Mouse (Mus musculus): Measurements from ENCODE around the gene Dnah5. TPM values are rescaled to one million over a fixed set of nuclear protein-coding genes. Genes with fewer than 3 reads are reported as not detected.
"Not testable (repeated sequence)": the region's sequence is repeated elsewhere in the genome, so short reads cannot be mapped to it uniquely, and the experiment has no call there.

Dnah5 gene
- polyA plus RNA-seq, 1 experiment from 2014 or later, result not detected

DNA sequence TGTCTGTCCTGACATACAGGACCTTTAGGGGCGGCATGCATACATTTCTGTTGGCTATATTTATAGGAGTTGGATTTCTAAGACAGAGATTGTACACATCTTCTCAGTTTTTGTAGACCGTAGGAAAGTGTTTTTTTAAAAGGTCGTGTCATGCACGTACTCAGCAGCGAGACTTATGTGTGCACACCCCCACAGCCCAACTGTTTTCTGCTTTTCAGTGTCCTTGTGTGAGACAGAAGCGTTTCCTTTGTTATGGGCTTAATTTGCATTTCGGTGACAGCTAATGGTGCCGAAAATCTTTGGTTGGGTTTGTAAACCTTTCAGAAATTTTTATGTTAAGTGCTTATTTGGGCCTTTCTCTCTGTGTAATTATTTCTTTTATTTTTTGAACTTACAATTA is 195.7 kb downstream of the Dnah5 start:
- TF ChIP-seq EP300 (IDR thresholded peaks at IDR 0.05; ENCODE audit: low read depth) (no peak), CTCF (IDR thresholded peaks at IDR 0.05; ENCODE audit: low read depth) (no peak)
- no peaks in the 10 kb centered on the region for H3K36me3 ChIP-seq (replicated peaks; ENCODE audit: insufficient read depth, low read length)
- H3K4me1 ChIP-seq (ENCODE audit: insufficient read depth), result no peaks in the 10 kb centered on the region
- H3K27ac ChIP-seq (ENCODE audit: low read depth), result no peak overlapping the region
- DNase-seq, result no peak
- no peaks in the 10 kb centered on the region for H3K9me3 ChIP-seq (ENCODE audit: low read length)
- H3K9ac ChIP-seq (replicated peaks), result no peak overlapping the region
- H3K4me3 ChIP-seq (ENCODE audit: low read depth, low read length), result no peak overlapping the region
- no peak for ATAC-seq
- 69% methylated on average over 8 of the region's 8 CpGs for WGBS (ENCODE audit: insufficient replicate concordance)
- no peaks in the 10 kb centered on the region for H3K27me3 ChIP-seq (ENCODE audit: insufficient read depth, low read length)
- H3K4me2 ChIP-seq (ENCODE audit: low read depth, low read length), result no peak overlapping the region

- Histone ChIP-seq H3K4me2 (ENCODE audit: low read depth, low read length) (no peak overlapping the region), H3K9ac (replicated peaks) (no peak overlapping the region), H3K4me3 (ENCODE audit: low read depth, low read length) (no peak overlapping the region), H3K27ac (ENCODE audit: low read depth) (no peak overlapping the region), H3K27me3 (ENCODE audit: insufficient read depth, low read length) (no peaks in the 10 kb centered on the region), H3K9me3 (ENCODE audit: low read length) (no peaks in the 10 kb centered on the region), H3K36me3 (replicated peaks; ENCODE audit: insufficient read depth, low read length) (no peaks in the 10 kb centered on the region), H3K4me1 (ENCODE audit: insufficient read depth) (no peaks in the 10 kb centered on the region)
- TF ChIP-seq EP300 (IDR thresholded peaks at IDR 0.05; ENCODE audit: low read depth) (no peak), CTCF (IDR thresholded peaks at IDR 0.05; ENCODE audit: low read depth) (no peak)
- WGBS (ENCODE audit: insufficient replicate concordance), result 78% methylated on average over 3 of the region's 3 CpGs
- DNase-seq, result no peak
- ATAC-seq, result no peak
Observed at GRCm38 (mm10) chr15:28404630-28405029, 201.1 kb downstream of the Dnah5 start.

GRCm38 (mm10) chr15:28405136-28405535 is 201.6 kb downstream of the Dnah5 start:
- Histone ChIP-seq H3K27ac (ENCODE audit: low read depth) (no peak overlapping the region), H3K9ac (replicated peaks) (no peak overlapping the region), H3K4me3 (ENCODE audit: low read depth, low read length) (no peak overlapping the region), H3K36me3 (replicated peaks; ENCODE audit: insufficient read depth, low read length) (no peaks in the 10 kb centered on the region), H3K27me3 (ENCODE audit: insufficient read depth, low read length) (no peaks in the 10 kb centered on the region), H3K4me2 (ENCODE audit: low read depth, low read length) (no peak overlapping the region), H3K9me3 (ENCODE audit: low read length) (no peaks in the 10 kb centered on the region), H3K4me1 (ENCODE audit: insufficient read depth) (no peaks in the 10 kb centered on the region)
- ATAC-seq, result no peak
- 45% methylated on average over 2 of the region's 2 CpGs for WGBS (ENCODE audit: insufficient replicate concordance)
- DNase-seq, result no peak
- no peak for TF ChIP-seq CTCF (IDR thresholded peaks at IDR 0.05; ENCODE audit: low read depth)
- no peak for TF ChIP-seq EP300 (IDR thresholded peaks at IDR 0.05; ENCODE audit: low read depth)

- 78% methylated on average over 4 of the region's 4 CpGs for WGBS (ENCODE audit: insufficient replicate concordance)
- no peak overlapping the region for H3K27ac ChIP-seq (ENCODE audit: low read depth)
- no peaks in the 10 kb centered on the region for H3K36me3 ChIP-seq (replicated peaks; ENCODE audit: insufficient read depth, low read length)
- no peak overlapping the region for H3K4me3 ChIP-seq (ENCODE audit: low read depth, low read length)
- H3K4me1 ChIP-seq (ENCODE audit: insufficient read depth), result no peaks in the 10 kb centered on the region
- ATAC-seq (no peak), DNase-seq (no peak)
- H3K9ac ChIP-seq (replicated peaks), result no peak overlapping the region
- no peaks in the 10 kb centered on the region for H3K9me3 ChIP-seq (ENCODE audit: low read length)
- TF ChIP-seq CTCF (IDR thresholded peaks at IDR 0.05; ENCODE audit: low read depth) (no peak), EP300 (IDR thresholded peaks at IDR 0.05; ENCODE audit: low read depth) (no peak)
- H3K4me2 ChIP-seq (ENCODE audit: low read depth, low read length), result no peak overlapping the region
- no peaks in the 10 kb centered on the region for H3K27me3 ChIP-seq (ENCODE audit: insufficient read depth, low read length)
Observed at GRCm38 (mm10) chr15:28439702-28440101, 236.2 kb downstream of the Dnah5 start.

DNA sequence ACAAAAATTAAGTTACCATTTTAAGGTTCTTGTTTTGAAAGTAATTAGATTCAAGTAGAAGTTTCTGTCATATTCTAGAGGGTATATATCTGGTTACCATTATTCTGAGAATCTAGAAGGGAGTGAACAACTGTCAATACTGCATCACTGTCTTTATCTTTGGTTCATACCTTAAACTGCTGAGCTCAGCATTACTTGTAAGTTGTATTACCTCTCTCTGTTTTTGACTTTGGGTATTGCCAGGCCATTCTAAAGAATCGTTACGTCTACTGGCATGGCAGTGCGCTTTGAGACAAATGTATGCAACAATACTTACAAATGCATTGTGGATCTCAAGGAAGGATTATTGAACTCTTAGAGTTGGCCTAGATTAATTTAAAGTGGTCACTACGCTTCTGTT is 240.9 kb downstream of the Dnah5 start:
- no peak overlapping the region for H3K9ac ChIP-seq (replicated peaks)
- H3K4me3 ChIP-seq (ENCODE audit: low read depth, low read length), result no peak overlapping the region
- H3K27ac ChIP-seq (ENCODE audit: low read depth), result no peak overlapping the region
- H3K4me2 ChIP-seq (ENCODE audit: low read depth, low read length), result no peak overlapping the region
- 84% methylated on average over 4 of the region's 4 CpGs for WGBS (ENCODE audit: insufficient replicate concordance)
- H3K4me1 ChIP-seq (ENCODE audit: insufficient read depth), result no peaks in the 10 kb centered on the region
- no peaks in the 10 kb centered on the region for H3K9me3 ChIP-seq (ENCODE audit: low read length)
- DNase-seq (no peak), ATAC-seq (no peak)
- no peaks in the 10 kb centered on the region for H3K36me3 ChIP-seq (replicated peaks; ENCODE audit: insufficient read depth, low read length)
- no peaks in the 10 kb centered on the region for H3K27me3 ChIP-seq (ENCODE audit: insufficient read depth, low read length)
- TF ChIP-seq CTCF (IDR thresholded peaks at IDR 0.05; ENCODE audit: low read depth) (no peak), EP300 (IDR thresholded peaks at IDR 0.05; ENCODE audit: low read depth) (no peak)

GRCm38 (mm10) chr15:28461091-28461778 is 257.7 kb downstream of the Dnah5 start:
- not testable (repeated sequence) for H3K27ac ChIP-seq (ENCODE audit: low read depth); H3K4me2 ChIP-seq (ENCODE audit: low read depth, low read length); ATAC-seq; H3K9ac ChIP-seq (replicated peaks); H3K36me3 ChIP-seq (replicated peaks; ENCODE audit: insufficient read depth, low read length); DNase-seq; H3K4me3 ChIP-seq (ENCODE audit: low read depth, low read length); H3K9me3 ChIP-seq (ENCODE audit: low read length); H3K4me1 ChIP-seq (ENCODE audit: insufficient read depth); H3K27me3 ChIP-seq (ENCODE audit: insufficient read depth, low read length)
- 79% methylated on average over 2 of the region's 2 CpGs for WGBS (ENCODE audit: insufficient replicate concordance)
